Mouse (Mus musculus) urinary bladder, postnatal 14 days (tissue): ENCODE data around the gene Nkain4.

ENCODE experiments used
- DNase-seq: peaks from one replicate; pipeline ENCODE4 v3.0.0; 2021; ENCODE audit warnings: low spot score

Nkain4 gene

GRCm38 (mm10) chr2:180954061-180955047 is at the start of gene Nkain4:
Nkain4 (minus strand) TSS chr2:180954699.
- DNase-seq, result peak; percentile 43

- DNase-seq, result no peak
Observed at GRCm38 (mm10) chr2:180996905-180997304, 42.4 kb upstream of the Nkain4 start.

DNA sequence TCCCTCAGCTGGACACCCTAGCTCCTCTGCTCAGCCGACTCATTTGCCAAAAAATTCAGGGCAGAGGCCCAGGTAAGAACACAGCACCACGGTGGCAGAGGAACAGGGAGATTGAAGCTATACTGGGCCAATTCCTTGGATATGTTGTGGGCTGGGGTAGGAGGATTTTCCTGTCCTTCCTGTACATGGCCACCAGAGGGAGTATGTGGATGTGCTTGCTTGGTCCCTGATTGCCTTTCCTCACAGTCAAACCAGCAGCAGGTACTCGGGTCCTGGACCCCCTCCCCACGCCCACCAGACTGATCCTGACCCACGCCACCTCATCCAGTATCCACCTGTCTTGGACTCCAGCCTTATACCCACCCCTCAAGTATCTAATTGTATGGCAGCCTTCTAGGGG is 41.9 kb upstream of the Nkain4 start:
- DNase-seq, result peak; percentile 28

DNA sequence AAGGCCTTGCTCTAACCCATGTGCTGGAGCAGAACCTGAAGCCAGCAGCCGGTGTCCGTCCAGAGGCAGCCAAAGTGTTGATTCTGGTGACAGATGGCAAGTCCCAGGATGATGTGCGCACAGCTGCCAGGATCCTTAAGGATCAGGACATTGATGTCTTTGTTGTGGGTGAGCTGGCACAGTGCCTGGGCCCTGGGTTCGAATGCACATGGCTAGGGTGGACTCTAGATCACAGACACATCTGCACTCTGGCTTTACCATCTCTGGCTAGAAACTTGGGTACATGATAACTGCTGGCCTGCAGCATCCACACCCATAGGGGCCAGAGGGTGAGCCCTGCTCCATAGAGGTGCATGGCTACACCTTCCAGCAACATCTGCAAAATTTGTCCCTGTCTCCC is 41.0 kb upstream of the Nkain4 start:
- no peak for DNase-seq

- no peak for DNase-seq
Observed at GRCm38 (mm10) chr2:180994360-180994759, 39.9 kb upstream of the Nkain4 start.

- DNase-seq, result no peak
Observed at GRCm38 (mm10) chr2:180990347-180990746, 35.8 kb upstream of the Nkain4 start.

GRCm38 (mm10) chr2:180988948-180989347 is 34.4 kb upstream of the Nkain4 start:
- no peak for DNase-seq

GRCm38 (mm10) chr2:180988347-180988913 is 33.9 kb upstream of the Nkain4 start:
- DNase-seq, result no peak

- DNase-seq, result peak; percentile 46
Observed at GRCm38 (mm10) chr2:180987432-180988030, 33.0 kb upstream of the Nkain4 start.

DNA sequence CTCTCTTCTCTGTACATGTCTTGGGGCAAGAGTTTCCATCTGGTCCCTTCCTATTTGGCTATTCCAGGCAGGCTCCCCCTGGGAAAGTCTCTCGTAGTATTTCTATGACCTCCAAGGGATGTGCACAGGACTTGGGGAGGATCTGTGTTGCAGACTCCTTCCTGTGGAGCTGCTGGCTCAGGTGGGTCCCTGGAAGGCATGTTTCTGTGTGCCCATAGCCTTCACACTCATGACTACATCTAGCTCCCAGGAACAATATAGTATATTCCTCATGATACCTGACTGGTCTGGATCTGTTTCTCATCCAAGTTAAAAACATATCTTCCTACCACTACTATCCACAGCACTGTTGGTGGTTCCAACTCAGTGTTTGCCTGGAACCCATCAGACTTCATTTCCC is 32.5 kb upstream of the Nkain4 start:
- no peak for DNase-seq

DNA sequence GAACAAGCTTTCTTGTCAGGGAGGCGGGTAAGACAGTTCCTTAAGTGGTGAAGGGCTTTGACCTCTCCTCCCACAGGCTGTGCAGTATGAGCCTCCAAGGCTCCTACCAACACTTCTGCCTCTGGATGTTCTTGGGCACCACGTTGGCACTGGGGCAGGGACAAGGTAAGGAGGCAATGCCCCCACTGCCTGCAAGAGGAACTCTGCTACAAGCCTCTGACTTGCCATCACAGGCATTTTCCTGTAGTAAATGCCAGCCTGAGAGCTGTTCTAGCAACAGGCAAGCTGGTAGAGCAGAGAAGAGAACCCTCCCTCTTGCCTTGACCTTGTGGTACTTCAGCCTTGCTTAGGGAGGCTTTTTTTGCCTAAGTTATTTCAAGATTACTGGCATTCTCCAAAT is 31.9 kb upstream of the Nkain4 start, which contains the start of gene Col20a1:
Col20a1 (plus strand) TSS at position 87 of the 400 bp plus-strand sequence.
- DNase-seq, result no peak

DNA sequence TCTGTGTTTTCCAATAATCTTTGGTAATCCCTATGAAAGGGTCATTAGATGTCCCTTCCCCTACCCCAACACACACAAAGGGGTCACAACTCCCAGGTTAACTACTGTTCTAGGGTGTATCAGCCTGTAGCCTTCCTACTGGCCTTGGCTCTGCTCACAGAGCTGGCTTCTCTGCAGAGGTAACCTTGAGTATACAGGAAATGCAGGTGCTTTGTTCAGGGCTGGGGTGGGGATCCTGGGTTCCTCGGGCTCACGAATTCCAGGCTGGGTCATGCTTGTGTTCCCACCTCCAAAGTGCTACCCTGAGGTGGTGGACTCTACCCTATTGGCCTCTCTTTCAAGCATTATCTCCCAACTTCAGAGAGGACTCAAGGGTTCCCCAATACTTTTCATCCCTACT is 31.1 kb upstream of the Nkain4 start:
- no peak for DNase-seq

DNA sequence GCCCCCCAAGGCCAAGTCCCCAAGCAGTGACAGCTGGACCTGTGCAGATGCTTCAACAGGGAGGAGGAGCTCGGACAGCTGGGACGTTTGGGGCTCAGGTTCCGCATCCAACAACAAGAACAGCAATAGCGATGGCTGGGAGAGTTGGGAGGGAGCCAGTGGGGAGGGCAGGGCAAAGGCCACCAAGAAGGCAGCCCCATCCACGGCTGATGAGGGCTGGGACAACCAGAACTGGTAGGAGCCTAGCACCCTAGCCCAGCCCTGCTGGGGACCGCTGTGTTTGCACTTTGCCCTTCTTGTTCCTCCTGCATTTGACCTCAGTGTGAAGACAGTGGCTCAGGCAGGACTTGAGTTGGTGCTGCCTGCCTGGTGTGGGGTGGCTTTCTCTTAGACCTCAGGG is 26.6 kb upstream of the Nkain4 start:
- DNase-seq, result no peak

- peak; percentile 95 for DNase-seq
Observed at GRCm38 (mm10) chr2:180967010-180967763, 12.7 kb upstream of the Nkain4 start, which contains the start of gene Arfgap1. Arfgap1 (plus strand) TSS chr2:180967225.

GRCm38 (mm10) chr2:180966092-180966882 is 11.8 kb upstream of the Nkain4 start:
- no peak for DNase-seq

GRCm38 (mm10) chr2:180963956-180964355 is 9.5 kb upstream of the Nkain4 start:
- DNase-seq, result peak; percentile 79

- peak; percentile 46 for DNase-seq
Observed at GRCm38 (mm10) chr2:180962616-180963308, 8.3 kb upstream of the Nkain4 start.

- no peak for DNase-seq
Observed at GRCm38 (mm10) chr2:180960187-180960586, 5.7 kb upstream of the Nkain4 start.

DNA sequence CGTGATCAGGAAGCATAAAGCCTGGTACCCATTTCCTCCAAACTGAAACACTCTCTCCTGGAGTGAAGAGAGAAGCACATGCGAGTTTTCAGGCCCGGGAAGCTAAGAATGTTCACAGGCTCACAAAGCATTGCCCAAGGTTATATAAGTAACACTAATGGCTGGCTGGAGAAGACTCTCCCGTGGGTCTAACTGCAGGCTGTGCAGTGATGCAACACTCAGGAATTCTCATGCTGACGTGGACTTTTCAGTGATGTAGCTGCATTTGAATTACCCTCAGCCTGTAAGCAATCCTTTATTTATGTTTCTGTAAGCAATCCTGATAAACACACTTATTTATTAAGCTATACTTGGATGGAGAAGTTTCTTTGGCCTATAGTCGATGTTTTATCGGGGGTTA is 5.1 kb upstream of the Nkain4 start:
- DNase-seq, result no peak

- DNase-seq, result no peak
Observed at GRCm38 (mm10) chr2:180953638-180954037, 861 bp downstream of the Nkain4 start.
